Mouse (Mus musculus): ENCODE measurements around the gene Rbfox3. TPM values are rescaled to one million over a fixed set of nuclear protein-coding genes. Genes with fewer than 3 reads are reported as not detected.

The Rbfox3 gene
- total and polyA plus RNA-seq, 2 experiments from 2014 or later, result 52.6 to 76.8 TPM

DNA sequence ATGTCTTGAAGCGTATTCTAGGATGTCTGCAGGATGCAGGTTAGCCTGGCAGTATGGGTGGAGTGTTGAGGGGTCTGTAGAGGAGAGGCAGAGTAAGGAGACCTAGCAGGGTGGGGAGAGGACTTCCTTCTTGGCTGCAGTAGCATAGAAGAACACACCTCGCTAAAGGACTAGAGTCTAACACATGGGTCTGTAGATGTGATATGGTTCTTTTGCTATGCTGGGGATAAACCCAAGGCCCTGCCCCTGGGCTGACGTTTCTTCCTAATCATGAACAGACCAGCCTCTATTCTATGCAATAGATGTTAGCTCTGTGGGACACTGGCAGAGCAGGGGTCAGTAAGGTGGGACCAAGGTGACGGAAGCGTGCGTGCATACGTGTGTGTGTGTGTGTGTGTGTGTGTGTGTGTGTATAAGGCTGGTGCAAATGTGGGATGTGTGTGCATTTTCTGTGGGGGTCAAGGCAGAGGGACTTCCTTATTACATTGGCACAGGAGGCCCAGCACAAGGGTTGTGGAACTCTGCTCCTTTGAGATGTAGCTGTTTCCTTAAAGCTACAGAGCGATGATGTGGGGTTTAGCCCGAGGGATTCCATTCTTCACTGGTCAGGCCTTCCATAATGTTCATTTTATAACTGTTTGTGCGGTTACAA, 441.8 kb downstream of the Rbfox3 start:
- WGBS, result 82% methylated on average over 10 of the region's 10 CpGs
- no peak for TF ChIP-seq CTCF (IDR thresholded peaks at IDR 0.05; ENCODE audit: low read depth)
- ATAC-seq (no peak), DNase-seq (ENCODE audit: low spot score) (no peak)
- Histone ChIP-seq H3K9ac (replicated peaks; ENCODE audit: low read length) (no peak overlapping the region), H3K9me3 (ENCODE audit: low read length) (no peaks in the 10 kb centered on the region), H3K27me3 (ENCODE audit: insufficient read depth, low read length) (no peaks in the 10 kb centered on the region), H3K4me3 (ENCODE audit: low read length) (no peak overlapping the region), H3K4me1 (ENCODE audit: insufficient read depth, low read length) (no peaks in the 10 kb centered on the region), H3K4me2 (ENCODE audit: low read depth, low read length) (no peak overlapping the region), H3K36me3 (ENCODE audit: insufficient read depth, low read length) (no peaks in the 10 kb centered on the region), H3K27ac (no peak overlapping the region)

DNA sequence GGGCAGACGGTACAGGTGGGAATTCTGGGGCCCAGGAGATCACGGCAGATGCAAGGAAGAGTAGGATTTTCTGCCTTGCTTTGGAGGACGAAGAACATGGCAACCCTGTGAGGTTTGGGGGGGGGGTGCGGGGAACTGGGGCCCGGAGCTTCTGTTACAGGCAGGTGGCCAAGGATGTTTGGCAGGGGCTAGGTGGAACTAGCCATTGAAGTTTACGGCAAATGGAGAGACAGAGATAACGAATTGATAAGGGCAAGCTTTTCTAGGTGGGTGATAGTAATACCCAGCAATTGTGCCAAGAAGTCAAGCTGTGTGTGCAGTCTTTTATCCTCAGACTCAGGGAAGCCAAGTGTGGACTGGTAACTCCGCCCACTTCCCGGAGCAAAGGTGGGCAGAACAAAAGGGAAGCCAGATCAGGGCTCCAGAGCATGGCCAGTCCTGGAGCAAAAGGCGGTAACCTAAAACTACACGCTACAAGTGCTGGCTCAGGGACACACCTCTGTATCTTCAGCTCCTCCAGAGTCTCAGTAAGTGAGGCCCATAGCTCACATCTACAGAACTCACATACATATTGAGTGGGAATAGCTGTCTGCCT, 443.9 kb downstream of the Rbfox3 start:
- DNase-seq (ENCODE audit: low spot score), result no peak
- Histone ChIP-seq H3K36me3 (ENCODE audit: insufficient read depth, low read length) (no peaks in the 10 kb centered on the region), H3K4me3 (ENCODE audit: low read length) (no peak overlapping the region), H3K27ac (no peak overlapping the region), H3K27me3 (ENCODE audit: insufficient read depth, low read length) (no peaks in the 10 kb centered on the region), H3K9me3 (ENCODE audit: low read length) (no peaks in the 10 kb centered on the region), H3K4me1 (ENCODE audit: insufficient read depth, low read length) (no peaks in the 10 kb centered on the region), H3K9ac (replicated peaks; ENCODE audit: low read length) (no peak overlapping the region), H3K4me2 (ENCODE audit: low read depth, low read length) (no peak overlapping the region)
- 39% methylated on average over 11 of the region's 11 CpGs for WGBS
- no peak for TF ChIP-seq CTCF (IDR thresholded peaks at IDR 0.05; ENCODE audit: low read depth)
- ATAC-seq, result no peak

GRCm38 (mm10) chr11:118460280-118460679, 451.1 kb downstream of the Rbfox3 start:
- no peak overlapping the region for H3K4me2 ChIP-seq (ENCODE audit: low read depth, low read length)
- no peak overlapping the region for H3K27ac ChIP-seq
- peak; percentile 66 for TF ChIP-seq CTCF (IDR thresholded peaks at IDR 0.05; ENCODE audit: low read depth)
- no peak overlapping the region for H3K4me3 ChIP-seq (ENCODE audit: low read length)
- ATAC-seq, result no peak
- H3K36me3 ChIP-seq (ENCODE audit: insufficient read depth, low read length), result no peaks in the 10 kb centered on the region
- H3K9me3 ChIP-seq (ENCODE audit: low read length), result no peaks in the 10 kb centered on the region
- 59% methylated on average over 6 of the region's 6 CpGs for WGBS
- H3K9ac ChIP-seq (replicated peaks; ENCODE audit: low read length), result no peak overlapping the region
- no peaks in the 10 kb centered on the region for H3K4me1 ChIP-seq (ENCODE audit: insufficient read depth, low read length)
- DNase-seq (ENCODE audit: low spot score), result peak; percentile 30
- no peaks in the 10 kb centered on the region for H3K27me3 ChIP-seq (ENCODE audit: insufficient read depth, low read length)

- ATAC-seq (no peak), DNase-seq (ENCODE audit: low spot score) (no peak)
- Histone ChIP-seq H3K4me2 (ENCODE audit: low read depth, low read length) (no peak overlapping the region), H3K9me3 (ENCODE audit: low read length) (no peaks in the 10 kb centered on the region), H3K9ac (replicated peaks; ENCODE audit: low read length) (no peak overlapping the region), H3K36me3 (ENCODE audit: insufficient read depth, low read length) (no peaks in the 10 kb centered on the region), H3K4me3 (ENCODE audit: low read length) (no peak overlapping the region), H3K27ac (no peak overlapping the region), H3K4me1 (ENCODE audit: insufficient read depth, low read length) (no peaks in the 10 kb centered on the region), H3K27me3 (ENCODE audit: insufficient read depth, low read length) (no peaks in the 10 kb centered on the region)
- 81% methylated on average over 4 of the region's 4 CpGs for WGBS
- TF ChIP-seq CTCF (IDR thresholded peaks at IDR 0.05; ENCODE audit: low read depth), result no peak
Measured at GRCm38 (mm10) chr11:118459536-118459935, 451.9 kb downstream of the Rbfox3 start.

GRCm38 (mm10) chr11:118459051-118459450, 452.3 kb downstream of the Rbfox3 start:
- 0 out of 2 replicates have a peak overlapping the region, but pooled peaks have one; percentile 3 for H3K27ac ChIP-seq
- ATAC-seq (no peak), DNase-seq (ENCODE audit: low spot score) (peak; percentile 19)
- H3K36me3 ChIP-seq (ENCODE audit: insufficient read depth, low read length), result no peaks in the 10 kb centered on the region
- TF ChIP-seq CTCF (IDR thresholded peaks at IDR 0.05; ENCODE audit: low read depth), result no peak
- no peak overlapping the region for H3K9ac ChIP-seq (replicated peaks; ENCODE audit: low read length)
- H3K9me3 ChIP-seq (ENCODE audit: low read length), result no peaks in the 10 kb centered on the region
- no peaks in the 10 kb centered on the region for H3K27me3 ChIP-seq (ENCODE audit: insufficient read depth, low read length)
- no peaks in the 10 kb centered on the region for H3K4me1 ChIP-seq (ENCODE audit: insufficient read depth, low read length)
- H3K4me2 ChIP-seq (ENCODE audit: low read depth, low read length), result no peak overlapping the region
- WGBS, result 54% methylated on average over 8 of the region's 8 CpGs
- no peak overlapping the region for H3K4me3 ChIP-seq (ENCODE audit: low read length)

DNA sequence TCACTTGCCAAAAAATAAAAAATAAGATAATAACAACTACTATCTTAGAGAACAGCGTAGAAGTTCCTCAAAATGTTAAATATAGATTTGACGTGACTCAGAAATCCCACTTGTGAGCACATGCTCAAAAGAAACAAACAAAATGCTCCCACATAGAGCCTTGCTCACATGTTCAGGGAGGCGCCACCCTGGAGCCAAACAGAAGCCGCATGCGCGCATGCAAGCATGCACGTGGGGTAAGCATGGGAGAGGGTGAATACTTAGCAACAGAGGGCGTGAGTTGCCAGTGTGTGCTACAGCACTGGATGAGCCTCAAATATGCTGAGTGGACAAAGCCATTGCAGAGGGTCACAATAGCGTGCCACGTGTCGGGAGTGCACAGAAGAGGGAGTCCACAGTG, 454.5 kb downstream of the Rbfox3 start:
- WGBS, result 73% methylated on average over 11 of the region's 11 CpGs
- Histone ChIP-seq H3K4me3 (ENCODE audit: low read length) (no peak overlapping the region), H3K27me3 (ENCODE audit: insufficient read depth, low read length) (no peaks in the 10 kb centered on the region), H3K9me3 (ENCODE audit: low read length) (no peaks in the 10 kb centered on the region), H3K27ac (no peak overlapping the region), H3K36me3 (ENCODE audit: insufficient read depth, low read length) (no peaks in the 10 kb centered on the region), H3K4me2 (ENCODE audit: low read depth, low read length) (no peak overlapping the region), H3K9ac (replicated peaks; ENCODE audit: low read length) (no peak overlapping the region), H3K4me1 (ENCODE audit: insufficient read depth, low read length) (no peaks in the 10 kb centered on the region)
- ATAC-seq (no peak), DNase-seq (ENCODE audit: low spot score) (no peak)
- no peak for TF ChIP-seq CTCF (IDR thresholded peaks at IDR 0.05; ENCODE audit: low read depth)

GRCm38 (mm10) chr11:118455788-118456187, 455.6 kb downstream of the Rbfox3 start:
- Histone ChIP-seq H3K27me3 (ENCODE audit: insufficient read depth, low read length) (no peaks in the 10 kb centered on the region), H3K9ac (replicated peaks; ENCODE audit: low read length) (no peak overlapping the region), H3K36me3 (ENCODE audit: insufficient read depth, low read length) (no peaks in the 10 kb centered on the region), H3K4me1 (ENCODE audit: insufficient read depth, low read length) (no peaks in the 10 kb centered on the region), H3K27ac (no peak overlapping the region), H3K9me3 (ENCODE audit: low read length) (no peaks in the 10 kb centered on the region), H3K4me2 (ENCODE audit: low read depth, low read length) (no peak overlapping the region), H3K4me3 (ENCODE audit: low read length) (no peak overlapping the region)
- DNase-seq (ENCODE audit: low spot score), result no peak
- 82% methylated on average over 6 of the region's 6 CpGs for WGBS
- TF ChIP-seq CTCF (IDR thresholded peaks at IDR 0.05; ENCODE audit: low read depth), result no peak
- no peak for ATAC-seq

Data from hindbrain, postnatal 0 days (tissue).